Mouse (Mus musculus) thymus, adult 18-20 months (tissue): Measurements from ENCODE around the gene Galp.
"Not testable (repeated sequence)": the region's sequence is repeated elsewhere in the genome, so short reads cannot be mapped to it uniquely, and the experiment has no call there.

Experiments used
- DNase-seq, 2 experiments: peaks; one replicate each; pipeline ENCODE4 v3.0.0; 2022; ENCODE audit warnings: mixed read lengths in 2 of 2

The Galp gene

GRCm38 (mm10) chr7:6196790-6197189 lies at the start of gene Galp:
TSS of gene Galp (plus strand) at chr7:6197090.
- DNase-seq, result no peak

GRCm38 (mm10) chr7:6147688-6148087 lies 49.2 kb upstream of the Galp start:
- no peak for DNase-seq

- DNase-seq, result no peak
These were observed 45.6 kb upstream of the Galp start for GRCm38 (mm10) chr7:6151266-6151665.

- DNase-seq, result no peak
These were observed 44.9 kb upstream of the Galp start for GRCm38 (mm10) chr7:6152036-6152435.

DNA sequence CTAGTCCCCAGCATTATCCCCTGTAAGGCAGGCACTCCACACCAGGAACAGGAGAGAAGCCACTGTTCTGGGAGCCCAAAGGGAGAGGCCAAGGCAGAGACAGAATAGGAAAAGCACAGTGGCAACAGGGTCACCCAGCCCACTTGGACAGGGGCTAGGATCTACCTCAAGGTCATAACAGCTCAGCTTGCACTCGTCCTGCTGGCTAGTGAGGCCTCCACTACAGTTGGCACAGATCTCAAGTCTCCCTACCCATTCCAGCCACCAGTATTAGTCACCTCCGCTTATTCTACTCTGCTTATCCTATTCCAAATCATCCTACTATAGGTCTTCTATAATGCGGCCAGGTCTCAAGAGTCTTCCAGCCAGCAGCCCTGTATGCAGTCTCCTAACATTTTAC lies 43.8 kb upstream of the Galp start:
- DNase-seq, result no peak

GRCm38 (mm10) chr7:6154164-6154563 lies 42.7 kb upstream of the Galp start:
- DNase-seq, result no peak

DNA sequence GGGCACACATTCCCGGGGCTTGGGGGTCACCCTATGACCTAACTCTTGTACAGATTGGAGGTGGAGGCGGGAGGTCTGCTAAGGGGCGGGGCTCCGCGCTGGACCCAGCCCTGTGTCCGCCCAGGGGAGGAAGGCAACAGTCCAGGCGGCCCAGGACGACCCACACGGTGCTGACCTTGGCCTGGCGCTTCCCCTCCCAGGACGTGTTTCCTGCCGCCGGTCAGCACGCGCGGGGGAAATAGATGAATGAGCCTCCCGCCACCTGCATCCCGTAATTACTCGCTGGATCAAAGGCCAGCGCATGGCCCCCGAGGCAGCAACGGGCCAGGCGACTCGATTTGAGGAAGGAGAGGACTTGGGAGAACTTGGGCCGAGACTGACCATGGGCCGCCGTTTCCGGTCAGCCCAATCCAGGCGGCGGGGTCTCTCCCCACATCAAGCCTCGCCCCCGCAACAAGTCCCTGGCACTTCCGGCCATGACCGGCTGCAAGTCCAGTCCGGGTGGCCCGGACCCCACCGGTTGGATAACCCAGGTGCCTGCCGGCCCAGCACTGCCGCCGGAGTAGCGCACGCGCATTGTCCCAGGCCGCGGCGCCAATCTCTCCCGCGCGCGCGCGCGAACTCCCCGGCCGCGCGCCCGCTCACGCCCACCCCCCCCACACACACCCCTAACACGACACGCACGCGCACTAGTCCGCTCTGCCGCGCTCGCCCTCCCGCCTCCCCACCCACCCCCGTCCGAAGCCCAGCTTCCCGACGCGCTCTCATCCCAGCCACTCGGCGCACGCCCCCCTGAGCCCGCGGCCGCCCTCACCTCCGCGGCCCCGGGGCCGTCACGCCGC lies 41.6 kb upstream of the Galp start:
- peak; percentile 66 to 73 for DNase-seq

GRCm38 (mm10) chr7:6155901-6156411 lies 40.9 kb upstream of the Galp start, which contains the start of gene Zfp787:
TSS of gene Zfp787 (minus strand) at chr7:6155997.
- DNase-seq, result peak; percentile 94

GRCm38 (mm10) chr7:6156901-6157472 lies 39.9 kb upstream of the Galp start:
- no peak for DNase-seq

- no peak for DNase-seq
These were observed 39.4 kb upstream of the Galp start for GRCm38 (mm10) chr7:6157479-6157878.

DNA sequence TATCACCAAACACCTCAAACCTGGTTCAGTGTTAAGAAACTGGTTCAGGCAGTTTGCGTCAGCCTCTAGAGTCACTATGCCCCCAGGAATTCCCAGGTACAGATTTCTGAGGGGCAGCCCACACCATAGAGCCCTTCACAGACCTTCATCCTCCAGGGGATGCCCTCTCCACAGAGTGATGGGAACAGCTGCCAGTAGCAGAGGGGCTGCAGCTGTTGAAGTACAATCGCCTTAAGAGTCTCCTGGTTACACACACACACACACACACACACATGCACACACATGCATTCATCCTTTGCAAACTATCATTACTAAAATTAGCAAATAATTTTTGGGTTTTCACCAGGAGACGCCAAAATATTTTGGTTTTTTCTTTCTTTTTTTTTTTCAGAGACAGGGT lies 37.3 kb upstream of the Galp start:
- DNase-seq, result no peak

GRCm38 (mm10) chr7:6161541-6161940 lies 35.3 kb upstream of the Galp start:
- no peak for DNase-seq

DNA sequence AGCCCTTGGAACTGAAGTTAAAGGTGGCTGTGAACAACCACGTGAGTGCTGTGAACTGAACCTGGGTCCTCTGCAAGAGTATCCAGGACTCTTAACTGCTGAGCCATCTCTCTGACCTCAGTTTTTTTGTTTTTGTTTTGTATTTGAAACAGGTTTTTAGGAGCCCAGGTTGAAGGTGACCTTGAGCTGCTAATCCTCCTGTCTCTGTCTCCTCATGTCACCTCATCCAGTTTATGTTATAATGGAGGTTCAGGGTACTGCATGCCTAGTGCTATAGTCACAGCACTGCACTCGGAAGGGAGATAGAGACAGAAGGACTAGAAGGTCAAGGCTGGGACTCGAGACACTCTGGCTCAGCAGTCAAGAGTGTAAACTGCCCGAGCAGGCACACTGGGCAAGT lies 34.7 kb upstream of the Galp start:
- DNase-seq, result no peak

- no peak for DNase-seq
These were observed 32.2 kb upstream of the Galp start for GRCm38 (mm10) chr7:6164671-6165070.

DNA sequence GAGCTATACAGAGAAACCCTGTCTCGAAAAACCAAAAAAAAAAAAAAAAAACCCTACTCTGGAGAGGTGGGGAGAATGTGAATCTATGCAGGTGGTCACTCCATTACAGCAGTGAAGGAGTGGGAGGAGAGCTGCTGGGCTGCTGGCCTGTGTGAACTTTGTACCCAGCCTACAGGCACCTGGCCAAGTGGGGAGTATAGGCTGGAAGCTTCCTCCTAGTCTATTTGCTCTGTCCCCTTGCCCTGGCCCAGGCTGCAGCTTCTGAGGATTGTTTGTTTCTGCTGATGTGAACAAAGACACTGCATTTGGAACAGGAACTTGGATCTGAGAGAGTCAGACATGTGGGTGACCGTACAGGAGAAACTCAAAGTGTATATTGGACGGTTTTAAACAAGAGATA lies 27.5 kb upstream of the Galp start:
- DNase-seq, result no peak

DNA sequence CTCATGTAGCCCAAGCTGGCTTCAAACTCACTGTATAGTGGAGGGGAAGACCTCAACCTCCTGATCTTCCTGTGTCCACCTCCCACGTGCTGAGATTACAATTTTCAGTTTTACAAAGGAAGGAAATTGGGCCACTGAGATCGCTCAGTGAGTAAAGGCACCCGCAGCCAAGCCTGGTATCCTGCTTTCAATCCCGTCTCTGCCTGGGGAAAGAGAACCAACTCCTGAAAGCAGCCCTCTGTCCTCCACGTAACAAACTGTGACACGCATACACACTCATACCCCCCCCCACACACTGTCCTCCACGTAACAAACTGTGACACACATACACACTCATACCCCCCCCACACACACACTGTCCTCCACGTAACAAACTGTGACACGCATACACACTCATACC lies 26.5 kb upstream of the Galp start:
- DNase-seq, result no peak

DNA sequence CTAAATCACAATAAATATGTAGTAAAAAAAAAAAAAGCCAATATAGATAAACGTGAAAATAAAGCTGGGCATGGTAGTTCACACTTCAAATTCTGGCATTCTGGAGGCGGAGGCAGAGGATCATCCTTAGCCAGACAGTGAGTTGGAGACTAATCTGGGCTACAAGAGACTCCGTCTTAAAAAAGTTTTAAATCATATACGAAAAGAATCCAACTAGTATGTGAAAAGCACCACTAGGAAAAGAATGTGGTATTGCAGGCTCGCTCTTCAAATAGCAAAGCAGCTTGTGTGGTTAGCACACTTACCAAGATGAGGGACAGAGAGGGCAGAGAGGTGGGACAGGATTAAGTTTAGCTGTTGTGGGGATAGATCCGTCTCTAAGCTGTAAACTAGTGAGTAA lies 26.0 kb upstream of the Galp start:
- DNase-seq, result no peak

DNA sequence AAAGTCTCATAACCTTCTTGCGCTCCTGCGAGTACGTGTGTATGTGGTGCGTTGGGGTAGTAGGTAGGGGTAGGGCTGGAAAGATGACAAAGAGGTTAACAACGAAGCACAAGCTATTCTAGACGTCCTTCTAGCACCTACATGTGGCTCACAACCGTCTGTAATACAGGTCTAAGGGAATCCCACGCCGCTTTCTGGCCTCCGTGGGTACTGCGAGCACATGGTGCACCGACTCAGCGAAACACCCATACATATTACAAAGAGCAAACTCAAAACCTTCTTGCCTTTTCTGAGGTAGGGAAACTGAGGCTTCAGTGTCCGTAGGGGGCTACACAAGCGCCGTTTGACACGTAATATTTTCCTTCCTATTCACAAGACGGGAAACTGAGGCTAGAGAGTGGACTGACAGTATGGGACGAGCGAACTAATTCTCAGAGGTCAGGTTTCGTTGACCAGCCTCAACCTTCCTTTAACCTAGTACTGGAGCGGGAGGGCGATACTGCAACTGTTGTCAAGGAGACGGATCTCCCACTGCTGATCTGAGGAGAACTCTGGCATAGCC lies 25.4 kb upstream of the Galp start:
- peak; percentile 58 to 65 for DNase-seq

DNA sequence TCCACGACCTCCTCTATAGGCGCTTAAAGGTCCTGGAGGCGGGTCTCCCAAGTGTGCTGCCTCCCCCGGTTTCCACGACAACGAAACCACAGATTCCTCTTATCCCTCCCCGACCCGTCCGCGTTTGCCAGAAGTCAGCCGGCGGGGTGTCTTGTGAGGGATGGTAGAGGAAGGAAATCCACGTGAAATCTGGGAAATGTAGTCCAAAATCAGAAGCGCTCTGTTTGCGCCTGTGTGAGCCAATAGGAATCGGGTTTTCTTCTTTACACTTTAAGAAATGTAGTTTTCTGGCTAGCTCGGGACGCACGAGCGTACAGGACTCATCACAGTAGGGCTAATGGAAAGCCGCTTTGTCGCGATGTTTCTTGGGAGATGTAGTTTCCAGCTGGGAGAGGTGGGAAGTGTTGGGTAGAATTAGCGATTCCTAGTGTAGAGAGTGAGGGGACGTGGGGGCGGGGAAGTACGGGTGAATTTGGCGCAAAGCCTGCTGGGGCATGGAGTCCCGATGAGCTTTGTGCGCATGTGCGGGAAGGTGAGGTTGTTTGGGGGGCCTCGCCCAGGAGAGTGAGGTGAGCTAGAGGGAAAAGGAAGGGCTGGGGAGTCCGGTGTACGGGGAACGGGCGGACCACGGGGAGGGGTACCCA lies 24.8 kb upstream of the Galp start, which contains the start of gene Zfp444:
Gene Zfp444, plus strand, starts transcription at position 221 of the 644 bp plus-strand sequence.
- peak; percentile 93 to 97 for DNase-seq

GRCm38 (mm10) chr7:6172674-6173244 lies 24.1 kb upstream of the Galp start:
- no peak for DNase-seq

DNA sequence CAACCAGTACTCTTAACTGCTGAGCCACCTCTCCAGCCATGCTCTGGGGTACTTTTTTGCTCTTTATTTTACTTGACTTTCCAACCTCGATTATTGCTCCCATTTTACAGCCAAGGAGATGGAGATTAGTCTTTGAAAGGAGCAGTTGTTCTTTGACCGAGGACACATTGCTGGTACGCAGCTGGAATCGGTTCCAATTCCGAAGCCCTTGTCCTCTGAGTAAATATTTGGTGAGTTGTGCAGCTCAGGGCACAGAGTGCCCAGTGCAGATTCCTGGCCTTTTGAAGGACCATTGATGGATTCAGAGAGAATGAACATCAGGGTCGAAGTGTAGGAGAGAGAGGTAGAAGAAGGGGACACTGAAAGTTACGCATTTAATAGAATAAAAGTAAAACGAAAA lies 23.0 kb upstream of the Galp start:
- DNase-seq, result no peak

DNA sequence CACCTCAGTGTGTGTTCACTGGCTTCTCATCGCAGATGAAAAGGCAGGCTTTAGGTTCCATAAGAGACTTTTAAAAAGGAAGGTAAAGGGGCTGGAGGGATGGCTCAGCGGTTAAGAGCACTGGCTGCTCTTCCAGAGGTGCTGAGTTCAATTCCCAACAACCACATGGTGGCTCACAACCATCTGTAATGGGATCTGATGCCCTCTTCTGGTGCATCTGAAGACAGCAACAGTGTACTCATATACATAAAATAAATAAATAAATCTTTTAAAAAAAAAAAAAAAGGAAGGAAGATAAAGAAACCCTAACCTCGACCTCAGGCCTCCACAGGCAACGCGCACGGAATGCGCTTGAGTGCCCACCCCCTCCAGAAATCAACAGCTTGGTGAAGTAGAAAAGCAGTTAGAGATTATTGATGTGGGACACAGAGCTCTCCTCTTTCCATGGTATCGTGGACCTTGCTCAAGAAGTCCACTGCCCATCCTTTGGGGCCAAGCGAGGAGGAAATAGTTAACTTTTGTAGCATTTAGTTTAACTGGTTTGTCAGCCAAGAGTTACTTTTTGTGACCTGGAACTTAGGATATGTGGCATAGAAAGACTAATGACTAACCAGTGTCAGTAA lies 22.4 kb upstream of the Galp start:
- not testable (repeated sequence) for DNase-seq
